Mouse (Mus musculus) hindbrain, embryonic 16.5 days (tissue): ENCODE data around the gene Pllp. TPM values are rescaled to one million over a fixed set of nuclear protein-coding genes. Genes with fewer than 3 reads are reported as not detected.
A peak's percentile ranks its signal among the peaks of the same experiment; 100 is the strongest.

Experiments used
- ATAC-seq: fragments of 200-750 bp; cut with Nextera tagmentation; 2 replicates; pipeline ENCODE4 v1.8.0; 2017; ENCODE audit warnings: moderate TSS enrichment, moderate library complexity
- H3K27ac ChIP-seq: fragments of 300-500 bp; sonication (generic); 2 replicates; pipeline ENCODE4 v1.5.1; 2014; ENCODE audit warnings: low read depth, mild to moderate bottlenecking, control low read depth, low read length, moderate library complexity
- H3K27me3 ChIP-seq: fragments of 300-500 bp; sonication (generic); replicated peaks from 2 replicates; pipeline ENCODE4 v1.6.1; 2014; ENCODE audit warnings: low read length; ENCODE audit not compliant: control insufficient read depth, insufficient read depth
- H3K36me3 ChIP-seq: fragments of 300-500 bp; sonication (generic); 2 replicates; pipeline ENCODE4 v1.6.1; 2014; ENCODE audit warnings: mild to moderate bottlenecking, low read length, moderate library complexity, mixed read lengths; ENCODE audit not compliant: control insufficient read depth, insufficient read depth
- H3K4me1 ChIP-seq: fragments of 300-500 bp; sonication (generic); 2 replicates; pipeline ENCODE4 v1.6.1; 2014; ENCODE audit warnings: low read depth, low read length; ENCODE audit not compliant: control insufficient read depth, insufficient read depth
- H3K4me2 ChIP-seq: fragments of 300-500 bp; sonication (generic); 2 replicates; pipeline ENCODE4 v1.6.1; 2014; ENCODE audit warnings: mild to moderate bottlenecking, low read length, control low read depth, moderate library complexity
- H3K4me3 ChIP-seq: fragments of 300-500 bp; sonication (generic); 2 replicates; pipeline ENCODE4 v1.5.1; 2014; ENCODE audit warnings: mild to moderate bottlenecking, low read length, control low read depth, moderate library complexity
- H3K9ac ChIP-seq: fragments of 300-500 bp; sonication (generic); 2 replicates; pipeline ENCODE4 v1.6.1; 2014; ENCODE audit warnings: low read depth, mild to moderate bottlenecking, control low read depth, low read length, moderate library complexity
- H3K9me3 ChIP-seq: fragments of 300-500 bp; sonication (generic); 2 replicates; pipeline ENCODE4 v1.6.1; 2014; ENCODE audit warnings: mild to moderate bottlenecking, low read length, moderate library complexity; ENCODE audit not compliant: control insufficient read depth
- WGBS: fragments of 180-500 bp; shearing (Covaris S2); extraction: QIAGEN DNeasy Blood & Tissue Kit; methylation state at CpG from one replicate; pipeline ENCODE4 v1.1.7; 2014; 5-methylcytosine and 5-hydroxymethylcytosine counted together
- polyA plus RNA-seq: library from polyadenylated mRNA; unstranded; fragments of >200 nt; fragmentation: Nextera tagmentation; extraction: Ambion mirVana; gene quantifications from 2 replicates; pipeline ENCODE4 v1.2.1, GENCODE M21; 2015

Pllp gene
- polyA plus RNA-seq, 1 experiment from 2014 or later = 8.1 TPM

- Histone ChIP-seq H3K4me1 (no peaks in the 10 kb centered on the region), H3K36me3 (no peaks in the 10 kb centered on the region), H3K9me3 (no peaks in the 10 kb centered on the region), H3K27me3 (no peaks in the 10 kb centered on the region), H3K27ac (no peak overlapping the region), H3K9ac (no peak overlapping the region), H3K4me2 (no peak overlapping the region), H3K4me3 (no peak overlapping the region)
- 70% methylated on average over 5 of the region's 5 CpGs for WGBS
- no peak for ATAC-seq
Measured at GRCm38 (mm10) chr8:94733821-94734465, 37.9 kb upstream of the Pllp start.

- Histone ChIP-seq H3K36me3 (no peaks in the 10 kb centered on the region), H3K4me2 (no peak overlapping the region), H3K4me1 (no peaks in the 10 kb centered on the region), H3K9me3 (no peaks in the 10 kb centered on the region), H3K27ac (no peak overlapping the region), H3K9ac (no peak overlapping the region), H3K4me3 (no peak overlapping the region), H3K27me3 (no peaks in the 10 kb centered on the region)
- 78% methylated on average over 4 of the region's 4 CpGs for WGBS
- ATAC-seq = no peak
Measured at GRCm38 (mm10) chr8:94729301-94729700, 33.2 kb upstream of the Pllp start.

- Histone ChIP-seq H3K4me3 (no peak overlapping the region), H3K4me2 (no peak overlapping the region), H3K9ac (no peak overlapping the region), H3K36me3 (no peaks in the 10 kb centered on the region), H3K27me3 (no peaks in the 10 kb centered on the region), H3K9me3 (no peaks in the 10 kb centered on the region), H3K27ac (no peak overlapping the region), H3K4me1 (no peaks in the 10 kb centered on the region)
- WGBS = 80% methylated on average over 5 of the region's 5 CpGs
- ATAC-seq = no peak
Measured at GRCm38 (mm10) chr8:94725998-94726397, 29.9 kb upstream of the Pllp start.

- Histone ChIP-seq H3K4me1 (no peaks in the 10 kb centered on the region; the same call in 1 of the 2 replicates), H3K27me3 (no peaks in the 10 kb centered on the region)
- 94% methylated on average over 1 of the region's 1 CpGs for WGBS
Measured at GRCm38 (mm10) chr8:94716841-94717240, 20.8 kb upstream of the Pllp start.

GRCm38 (mm10) chr8:94715871-94716270 is 19.8 kb upstream of the Pllp start:
- WGBS = 72% methylated on average over 3 of the region's 3 CpGs
- no peak overlapping the region for H3K4me2 ChIP-seq
- H3K9me3 ChIP-seq = no peaks in the 10 kb centered on the region
- no peaks in the 10 kb centered on the region; the same call in none of the 2 replicates for H3K4me1 ChIP-seq
- no peak overlapping the region for H3K27ac ChIP-seq
- no peaks in the 10 kb centered on the region for H3K36me3 ChIP-seq
- no peak for ATAC-seq
- no peaks in the 10 kb centered on the region for H3K27me3 ChIP-seq
- no peak overlapping the region for H3K9ac ChIP-seq
- no peak overlapping the region for H3K4me3 ChIP-seq

More at GRCm38 (mm10) chr8:94716841-94717240, 20.8 kb upstream of the Pllp start:
- no peaks in the 10 kb centered on the region for H3K9me3 ChIP-seq
- H3K4me2 ChIP-seq = no peak overlapping the region
- no peaks in the 10 kb centered on the region for H3K36me3 ChIP-seq
- no peak overlapping the region for H3K4me3 ChIP-seq
- H3K27ac ChIP-seq = no peak overlapping the region
- no peak overlapping the region for H3K9ac ChIP-seq
- no peak for ATAC-seq

GRCm38 (mm10) chr8:94714556-94714955 is 18.5 kb upstream of the Pllp start:
- H3K36me3 ChIP-seq = no peaks in the 10 kb centered on the region
- no peak for ATAC-seq
- WGBS = 28% methylated on average over 5 of the region's 5 CpGs
- H3K4me1 ChIP-seq = no peaks in the 10 kb centered on the region; the same call in none of the 2 replicates
- no peaks in the 10 kb centered on the region for H3K27me3 ChIP-seq
- H3K9me3 ChIP-seq = no peaks in the 10 kb centered on the region
- H3K4me2 ChIP-seq = no peak overlapping the region
- no peak overlapping the region for H3K9ac ChIP-seq
- H3K27ac ChIP-seq = no peak overlapping the region
- H3K4me3 ChIP-seq = no peak overlapping the region

- Histone ChIP-seq H3K9me3 (no peaks in the 10 kb centered on the region), H3K4me3 (no peak overlapping the region), H3K27me3 (no peaks in the 10 kb centered on the region), H3K36me3 (no peaks in the 10 kb centered on the region), H3K4me1 (no peaks in the 10 kb centered on the region; the same call in none of the 2 replicates), H3K27ac (no peak overlapping the region), H3K4me2 (no peak overlapping the region), H3K9ac (no peak overlapping the region)
- WGBS = 59% methylated on average over 5 of the region's 5 CpGs
- ATAC-seq = 0 out of 2 replicates have a peak, but pooled peaks have one; percentile 65
Measured at GRCm38 (mm10) chr8:94711160-94711718, 15.2 kb upstream of the Pllp start.

GRCm38 (mm10) chr8:94710336-94710735 is 14.3 kb upstream of the Pllp start:
- 52% methylated on average over 8 of the region's 8 CpGs for WGBS
- no peaks in the 10 kb centered on the region; the same call in none of the 2 replicates for H3K4me1 ChIP-seq
- no peak overlapping the region for H3K27ac ChIP-seq

GRCm38 (mm10) chr8:94706732-94707395 is 10.8 kb upstream of the Pllp start:
- no peaks in the 10 kb centered on the region for H3K36me3 ChIP-seq
- no peak overlapping the region for H3K4me2 ChIP-seq
- no peaks in the 10 kb centered on the region for H3K27me3 ChIP-seq
- H3K4me1 ChIP-seq = no peaks in the 10 kb centered on the region; the same call in none of the 2 replicates
- no peak overlapping the region for H3K27ac ChIP-seq
- WGBS = 81% methylated on average over 9 of the region's 9 CpGs
- H3K9me3 ChIP-seq = no peaks in the 10 kb centered on the region
- H3K9ac ChIP-seq = no peak overlapping the region
- no peak for ATAC-seq
- no peak overlapping the region for H3K4me3 ChIP-seq

More at GRCm38 (mm10) chr8:94710336-94710735, 14.3 kb upstream of the Pllp start:
- no peak for ATAC-seq
- Histone ChIP-seq H3K4me2 (no peak overlapping the region), H3K9ac (no peak overlapping the region), H3K4me3 (no peak overlapping the region), H3K9me3 (no peaks in the 10 kb centered on the region), H3K36me3 (no peaks in the 10 kb centered on the region), H3K27me3 (no peaks in the 10 kb centered on the region)
